Mouse (Mus musculus) intestine, embryonic 16.5 days (tissue): ENCODE measurements around the gene Prdx5. TPM values are rescaled to one million over a fixed set of nuclear protein-coding genes. Genes with fewer than 3 reads are reported as not detected.

Experiments
- ATAC-seq: fragments of 200-750 bp; cut with Nextera tagmentation; 2 replicates; pipeline ENCODE4 v1.8.0; 2017; ENCODE audit warnings: moderate TSS enrichment, moderate library complexity
- H3K27ac ChIP-seq: fragments of 300-500 bp; sonication (generic); 2 replicates; pipeline ENCODE4 v1.5.1; 2014; ENCODE audit warnings: mild to moderate bottlenecking, low read length
- H3K27me3 ChIP-seq: fragments of 300-500 bp; sonication (generic); replicated peaks from 2 replicates; pipeline ENCODE4 v1.6.1; 2014; ENCODE audit warnings: low read length, control low read depth, mixed read lengths; ENCODE audit not compliant: control insufficient read depth, insufficient read depth
- H3K36me3 ChIP-seq: fragments of 300-500 bp; sonication (generic); 2 replicates; pipeline ENCODE4 v1.6.1; 2014; ENCODE audit warnings: low read length, control low read depth; ENCODE audit not compliant: control insufficient read depth, insufficient read depth
- H3K4me1 ChIP-seq: fragments of 300-500 bp; sonication (generic); 2 replicates; pipeline ENCODE4 v1.6.1; 2014; ENCODE audit warnings: low read length, control low read depth, mixed read lengths; ENCODE audit not compliant: control insufficient read depth, insufficient read depth
- H3K4me2 ChIP-seq: fragments of 300-500 bp; sonication (generic); 2 replicates; pipeline ENCODE4 v1.6.1; 2014; ENCODE audit warnings: low read depth, low read length, control low read depth
- H3K4me3 ChIP-seq: fragments of 300-500 bp; sonication (generic); 2 replicates; pipeline ENCODE4 v1.5.1; 2014; ENCODE audit warnings: mild to moderate bottlenecking, low read length
- H3K9ac ChIP-seq: fragments of 300-500 bp; sonication (generic); 2 replicates; pipeline ENCODE4 v1.6.1; 2014; ENCODE audit warnings: low read depth, low read length
- H3K9me3 ChIP-seq: fragments of 300-500 bp; sonication (generic); 2 replicates; pipeline ENCODE4 v1.6.1; 2016; ENCODE audit warnings: low read length, control low read depth; ENCODE audit not compliant: control insufficient read depth
- WGBS: fragments of 180-500 bp; shearing (Covaris S2); extraction: QIAGEN DNeasy Blood & Tissue Kit; methylation state at CpG from one replicate; pipeline ENCODE4 v1.1.7; 2014; 5-methylcytosine and 5-hydroxymethylcytosine counted together
- microRNA-seq: library from miRNA; unstranded; fragments of <30 nt; microRNA quantifications from one replicate; pipeline ENCODE4, GENCODE M21; 2016
- polyA plus RNA-seq: library from polyadenylated mRNA; unstranded; fragments of >200 nt; fragmentation: Nextera tagmentation; extraction: Ambion mirVana; gene quantifications from 2 replicates; pipeline ENCODE4 v1.2.1, GENCODE M21; 2015

The Prdx5 gene
- polyA plus RNA-seq, 1 experiment from 2014 or later = 234 TPM

- H3K4me2 ChIP-seq = no peak overlapping the region
- H3K27me3 ChIP-seq = no peaks in the 10 kb centered on the region
- no peak overlapping the region for H3K4me3 ChIP-seq
- peaks cover 12% of the 10 kb centered on the region for H3K4me1 ChIP-seq
- no peak overlapping the region for H3K27ac ChIP-seq
- no peaks in the 10 kb centered on the region for H3K9me3 ChIP-seq
- H3K9ac ChIP-seq = no peak overlapping the region
- ATAC-seq = no peak
- no peaks in the 10 kb centered on the region for H3K36me3 ChIP-seq
- WGBS = 76% methylated on average over 9 of the region's 9 CpGs
These were observed 52.4 kb downstream of the Prdx5 start for GRCm38 (mm10) chr19:6857391-6858005.

- Histone ChIP-seq H3K36me3 (no peaks in the 10 kb centered on the region), H3K4me2 (no peak overlapping the region), H3K9me3 (no peaks in the 10 kb centered on the region), H3K9ac (no peak overlapping the region), H3K4me3 (no peak overlapping the region), H3K4me1 (peaks cover 16% of the 10 kb centered on the region), H3K27ac (no peak overlapping the region), H3K27me3 (no peaks in the 10 kb centered on the region)
- ATAC-seq = no peak
- 70% methylated on average over 3 of the region's 3 CpGs for WGBS
These were observed 52.9 kb downstream of the Prdx5 start for GRCm38 (mm10) chr19:6857003-6857360.

Small RNA genes within 50 kb of the gene (microRNA-seq; reads per million reads assigned to microRNA genes)
- 3.6 reads per million, percentile 10 among the genes with 10 or more reads in this experiment for gene Mir6990

Other genes starting within 250 kb of the Prdx5 start
- 20.5 and 20.7 TPM in 2 replicates for gene Rps6ka4, start 69.5 kb downstream of the Prdx5 start, polyA plus RNA-seq
- gene Ccdc88b, start 51.9 kb downstream of the Prdx5 start, polyA plus RNA-seq = 1.1 and 1.3 TPM in 2 replicates
- 97.6 and 111 TPM in 2 replicates for gene Trmt112, start 408 bp downstream of the Prdx5 start, polyA plus RNA-seq
- 41.7 and 47.7 TPM in 2 replicates for gene Esrra, start 11.7 kb upstream of the Prdx5 start, polyA plus RNA-seq
- gene Catsperz, start 15.3 kb upstream of the Prdx5 start, polyA plus RNA-seq = 0.73 and 1.4 TPM in 2 replicates
- 0.45 and 0.48 TPM in 2 replicates for gene Kcnk4, start 24.4 kb upstream of the Prdx5 start, polyA plus RNA-seq
- 77.7 and 80.5 TPM in 2 replicates for gene Bad, start 31.8 kb upstream of the Prdx5 start, polyA plus RNA-seq
- gene Gpr137, start 32.4 kb upstream of the Prdx5 start, polyA plus RNA-seq = 20.6 and 21.1 TPM in 2 replicates
- 57.9 and 58.2 TPM in 2 replicates for gene Ppp1r14b, start 64.9 kb upstream of the Prdx5 start, polyA plus RNA-seq
- gene Plcb3, start 66.4 kb upstream of the Prdx5 start, polyA plus RNA-seq = 198 and 222 TPM in 2 replicates
- 176 and 195 TPM in 2 replicates for gene Fkbp2, start 70.4 kb upstream of the Prdx5 start, polyA plus RNA-seq
- 18.3 and 21.5 TPM in 2 replicates for gene Vegfb, start 77.5 kb upstream of the Prdx5 start, polyA plus RNA-seq
- gene Dnajc4, start 82.5 kb upstream of the Prdx5 start, polyA plus RNA-seq = 26.9 and 29.5 TPM in 2 replicates
- gene Nudt22, start 86.0 kb upstream of the Prdx5 start, polyA plus RNA-seq = 33.0 and 40.2 TPM in 2 replicates
- 8.9 and 9.5 TPM in 2 replicates for gene Trpt1, start 86.0 kb upstream of the Prdx5 start, polyA plus RNA-seq
- gene Fermt3, start 109.4 kb upstream of the Prdx5 start, polyA plus RNA-seq = 13.0 and 14.4 TPM in 2 replicates
- gene Stip1, start 129.9 kb upstream of the Prdx5 start, polyA plus RNA-seq = 194 and 208 TPM in 2 replicates
- 11.6 and 13.1 TPM in 2 replicates for gene Macrod1, start 146.7 kb upstream of the Prdx5 start, polyA plus RNA-seq
- 1.6 and 1.9 TPM in 2 replicates for gene Flrt1, start 195.6 kb upstream of the Prdx5 start, polyA plus RNA-seq